Mouse (Mus musculus) embryonic facial prominence, embryonic 10.5 days (tissue): ENCODE measurements around the gene Spata20. TPM values are rescaled to one million over a fixed set of nuclear protein-coding genes. Genes with fewer than 3 reads are reported as not detected.

Experiments
- DNase-seq: peaks from one replicate; pipeline ENCODE4 v3.0.0-alpha.2; 2017; ENCODE audit warnings: low spot score
- H3K27ac ChIP-seq: fragments of 300-500 bp; sonication (generic); replicated peaks from 2 replicates; pipeline ENCODE4 v1.5.1; 2016; ENCODE audit warnings: mild to moderate bottlenecking
- H3K27me3 ChIP-seq: fragments of 300-500 bp; sonication (generic); replicated peaks from 2 replicates; pipeline ENCODE4 v1.6.1; 2016; ENCODE audit warnings: low read depth, mild to moderate bottlenecking; ENCODE audit not compliant: poor library complexity, severe bottlenecking
- H3K36me3 ChIP-seq: fragments of 300-500 bp; sonication (generic); replicated peaks from 2 replicates; pipeline ENCODE4 v1.6.1; 2016; ENCODE audit warnings: mild to moderate bottlenecking, moderate library complexity
- H3K4me1 ChIP-seq: fragments of 300-500 bp; sonication (generic); 2 replicates; pipeline ENCODE4 v1.6.1; 2016
- H3K4me3 ChIP-seq: fragments of 300-500 bp; sonication (generic); 2 replicates; pipeline ENCODE4 v1.5.1; 2016; ENCODE audit warnings: mild to moderate bottlenecking, moderate library complexity
- H3K9me3 ChIP-seq: fragments of 300-500 bp; sonication (generic); 2 replicates; pipeline ENCODE4 v1.6.1; 2016; ENCODE audit warnings: mild to moderate bottlenecking
- WGBS: fragments of 180-500 bp; shearing (Covaris S2); methylation state at CpG from one replicate; pipeline ENCODE4 v1.1.7; 2016; 5-methylcytosine and 5-hydroxymethylcytosine counted together
- polyA plus RNA-seq: library from polyadenylated mRNA; unstranded; fragments of >200 nt; fragmentation: Nextera tagmentation; extraction: Ambion mirVana; gene quantifications from 2 replicates; pipeline ENCODE4 v1.2.1, GENCODE M21; 2016

The Spata20 gene
- not detected in 2 replicates for polyA plus RNA-seq

DNA sequence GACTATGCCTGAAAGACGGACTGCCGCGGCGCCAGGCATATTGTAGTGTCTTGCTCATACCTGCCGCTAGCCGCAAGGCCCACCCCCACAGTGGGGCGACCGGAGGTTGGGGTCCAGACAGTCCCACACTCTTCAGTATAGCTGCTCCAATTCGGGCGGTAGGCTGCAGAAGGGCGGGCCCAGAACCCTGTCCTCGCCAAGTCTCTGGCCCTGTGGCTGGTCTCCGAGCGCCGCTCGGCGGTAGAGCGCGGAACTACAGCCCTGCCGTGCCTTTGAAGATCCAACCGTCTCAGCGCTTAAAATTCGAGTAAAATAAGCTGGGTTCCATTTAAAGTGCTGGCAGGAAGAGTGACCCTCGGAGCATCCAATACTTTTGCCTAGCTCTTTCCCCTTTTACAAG is at the start of gene Spata20:
TSS of gene Spata20 (minus strand) at position 179 of the 400 bp plus-strand sequence.
- H3K4me1 ChIP-seq, result peaks cover 42% of the 10 kb centered on the region
- H3K36me3 ChIP-seq, result no peaks in the 10 kb centered on the region
- H3K27me3 ChIP-seq, result peaks cover 88% of the 10 kb centered on the region

DNA sequence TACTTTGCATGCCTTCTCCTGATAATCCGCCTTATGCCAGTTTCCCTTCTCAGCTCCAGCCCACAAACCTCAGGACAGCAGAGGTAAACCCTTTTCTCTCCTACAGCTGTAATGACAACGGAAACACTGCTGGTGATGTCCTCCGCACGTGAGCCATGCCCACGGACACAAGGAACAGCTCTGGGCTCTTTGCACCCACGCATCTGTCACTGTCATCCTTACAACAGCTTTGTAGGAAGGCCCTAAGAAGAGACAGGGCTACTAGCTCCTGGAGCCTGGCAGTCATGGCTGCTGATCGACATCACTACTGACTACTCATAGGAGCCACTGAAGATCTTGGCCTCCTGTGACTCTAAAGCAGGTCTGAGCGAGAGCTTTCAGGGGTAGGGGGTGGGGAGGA is 47.2 kb upstream of the Spata20 start:
- H3K4me3 ChIP-seq, result no peak overlapping the region
- no peak overlapping the region for H3K27ac ChIP-seq
- DNase-seq, result no peak
- no peaks in the 10 kb centered on the region for H3K36me3 ChIP-seq
- no peaks in the 10 kb centered on the region for H3K27me3 ChIP-seq
- peaks cover 6% of the 10 kb centered on the region for H3K4me1 ChIP-seq
- no peaks in the 10 kb centered on the region for H3K9me3 ChIP-seq
- WGBS, result 81% methylated on average over 8 of the region's 8 CpGs

More for the DNA sequence above, at the start of gene Spata20:
- Histone ChIP-seq H3K9me3 (no peaks in the 10 kb centered on the region), H3K27ac (no peak within 1 kb of the TSS), H3K4me3 (peak within 1 kb of the TSS; percentile 34)
- 3% methylated on average over 24 of the region's 24 CpGs for WGBS
- peak; percentile 88 for DNase-seq

DNA sequence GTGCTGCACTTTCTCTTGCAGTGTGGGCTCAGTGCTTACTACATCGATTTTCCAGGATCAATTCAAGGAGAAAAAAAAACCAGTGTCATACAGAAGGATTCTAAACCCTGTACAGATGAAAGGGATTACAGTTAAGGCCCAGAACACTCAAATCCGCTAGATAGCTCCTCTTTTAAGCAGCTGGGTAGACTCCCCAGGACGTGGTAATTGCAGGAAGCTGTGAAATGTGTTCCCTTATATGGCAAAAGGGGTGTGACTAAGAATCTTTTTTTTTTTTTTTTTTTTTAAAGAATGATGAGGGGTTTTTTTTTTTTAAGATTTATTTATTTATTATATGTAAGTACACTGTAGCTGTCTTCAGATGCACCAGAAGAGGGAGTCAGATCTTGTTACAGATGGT is 42.9 kb upstream of the Spata20 start:
- H3K36me3 ChIP-seq, result no peaks in the 10 kb centered on the region
- DNase-seq, result no peak
- H3K9me3 ChIP-seq, result no peaks in the 10 kb centered on the region
- peaks cover 30% of the 10 kb centered on the region for H3K4me1 ChIP-seq
- 49% methylated on average over 3 of the region's 3 CpGs for WGBS
- no peak overlapping the region for H3K4me3 ChIP-seq
- H3K27ac ChIP-seq, result no peak overlapping the region
- no peaks in the 10 kb centered on the region for H3K27me3 ChIP-seq

DNA sequence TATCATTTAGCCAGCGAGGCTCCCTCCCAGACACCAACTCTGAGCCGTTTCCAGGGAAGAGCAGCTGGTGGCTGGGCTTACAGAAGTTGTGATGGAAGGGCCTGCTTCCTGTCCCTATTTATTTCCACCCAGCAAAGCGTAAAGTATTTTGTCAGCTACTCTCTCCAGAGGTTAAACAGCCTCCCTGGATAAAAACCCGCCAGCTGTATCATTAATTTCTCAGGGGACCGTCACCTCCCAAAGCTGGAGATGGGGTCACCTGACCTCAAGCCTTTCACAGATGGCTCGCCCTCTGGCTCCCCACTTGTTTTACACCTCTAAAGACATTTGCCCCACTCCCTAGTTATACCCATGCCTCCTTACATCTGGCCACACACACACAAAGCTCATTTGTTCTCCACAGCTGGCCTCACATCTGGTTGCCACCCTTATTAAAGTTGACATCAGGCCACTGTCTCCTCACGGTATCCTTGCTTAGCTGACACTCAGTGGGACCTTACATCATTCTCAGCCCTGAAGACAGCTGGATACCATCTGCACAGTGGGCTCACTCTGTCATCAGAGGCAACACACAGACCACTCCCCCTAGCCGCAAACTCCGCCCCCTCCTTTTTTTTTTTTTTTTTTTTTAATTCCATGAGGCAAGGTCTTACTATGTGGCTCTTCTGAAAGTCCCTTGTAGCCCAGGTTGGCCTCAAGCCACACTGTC is 40.3 kb upstream of the Spata20 start:
- peak; percentile 69 for DNase-seq

DNA sequence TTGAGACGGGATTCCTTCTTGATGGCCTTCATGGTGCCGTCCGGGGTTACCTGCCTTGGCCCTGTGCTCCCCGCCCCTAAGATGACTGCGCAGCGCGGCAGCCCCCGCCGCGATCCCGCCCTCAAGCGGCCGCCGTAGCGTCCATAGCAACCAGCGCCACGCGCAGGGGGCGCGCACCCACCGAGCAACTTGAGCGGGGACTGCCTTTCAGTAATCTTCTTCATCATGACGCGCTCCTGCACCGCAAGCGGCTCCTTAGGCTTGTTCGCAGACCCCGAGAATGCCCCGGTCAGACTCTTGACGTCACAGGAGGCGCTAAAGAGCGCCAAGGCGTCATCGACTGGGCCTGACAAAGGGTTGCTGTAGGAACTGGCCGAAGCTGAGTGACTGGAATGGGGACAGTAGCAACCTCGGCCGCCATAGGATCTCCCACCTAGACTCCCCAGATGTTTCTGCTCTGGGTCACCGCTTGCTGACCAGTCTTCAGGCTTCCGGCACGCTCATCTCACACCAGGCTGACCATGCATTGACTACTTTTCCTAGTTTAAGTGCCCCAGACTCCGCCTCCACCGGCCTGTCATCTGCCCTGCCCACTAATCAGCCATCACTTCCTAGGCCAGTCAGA is 35.4 kb upstream of the Spata20 start, which contains the start of gene Mycbpap:
TSS of gene Mycbpap (minus strand) at position 524 of the 625 bp plus-strand sequence.
- no peaks in the 10 kb centered on the region for H3K9me3 ChIP-seq
- H3K27ac ChIP-seq, result peak within 1 kb of the TSS; percentile 86
- peaks cover 12% of the 10 kb centered on the region; the same call in 1 of the 2 replicates for H3K27me3 ChIP-seq
- peak within 1 kb of the TSS; percentile 67 for H3K4me3 ChIP-seq
- no peaks in the 10 kb centered on the region for H3K36me3 ChIP-seq
- H3K4me1 ChIP-seq, result peaks cover 44% of the 10 kb centered on the region
- WGBS, result under 1% methylated on average over 42 of the region's 42 CpGs
- DNase-seq, result peak; percentile 80

More for the DNA sequence above, 40.3 kb upstream of the Spata20 start:
- WGBS, result 33% methylated on average over 9 of the region's 9 CpGs
- H3K4me1 ChIP-seq, result peaks cover 31% of the 10 kb centered on the region
- H3K27ac ChIP-seq, result 0 out of 2 replicates have a peak overlapping the region, but pooled peaks have one; percentile 24
- H3K4me3 ChIP-seq, result no peak overlapping the region
- no peaks in the 10 kb centered on the region for H3K36me3 ChIP-seq
- H3K9me3 ChIP-seq, result no peaks in the 10 kb centered on the region
- H3K27me3 ChIP-seq, result peaks cover 12% of the 10 kb centered on the region; the same call in 1 of the 2 replicates

DNA sequence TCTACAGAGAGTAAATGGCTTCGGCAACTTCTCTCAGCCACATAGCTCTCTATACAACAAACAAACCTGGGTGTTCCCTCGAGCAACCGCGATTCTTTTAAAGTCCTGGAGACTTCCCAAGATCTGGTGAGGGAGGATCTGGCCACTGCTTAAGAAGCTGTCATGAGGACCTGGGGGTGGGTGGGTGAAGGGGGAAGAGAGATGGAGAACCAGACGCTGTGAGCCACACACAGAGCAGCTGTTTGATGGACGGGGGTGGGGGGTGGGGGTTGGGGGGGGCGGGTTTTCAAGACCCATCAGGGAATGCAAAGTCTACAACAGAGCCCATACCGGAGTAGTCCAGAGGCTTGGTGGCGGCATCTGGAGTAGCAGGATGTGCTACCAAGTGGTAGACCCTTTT is 27.5 kb upstream of the Spata20 start:
- no peaks in the 10 kb centered on the region for H3K36me3 ChIP-seq
- H3K4me1 ChIP-seq, result peaks cover 9% of the 10 kb centered on the region; the same call in 1 of the 2 replicates
- no peak overlapping the region for H3K27ac ChIP-seq
- no peaks in the 10 kb centered on the region for H3K27me3 ChIP-seq
- DNase-seq, result no peak
- H3K4me3 ChIP-seq, result no peak overlapping the region
- 69% methylated on average over 9 of the region's 9 CpGs for WGBS
- 0 out of 2 replicates have a peak, but pooled peaks cover 2% of the 10 kb centered on the region for H3K9me3 ChIP-seq

DNA sequence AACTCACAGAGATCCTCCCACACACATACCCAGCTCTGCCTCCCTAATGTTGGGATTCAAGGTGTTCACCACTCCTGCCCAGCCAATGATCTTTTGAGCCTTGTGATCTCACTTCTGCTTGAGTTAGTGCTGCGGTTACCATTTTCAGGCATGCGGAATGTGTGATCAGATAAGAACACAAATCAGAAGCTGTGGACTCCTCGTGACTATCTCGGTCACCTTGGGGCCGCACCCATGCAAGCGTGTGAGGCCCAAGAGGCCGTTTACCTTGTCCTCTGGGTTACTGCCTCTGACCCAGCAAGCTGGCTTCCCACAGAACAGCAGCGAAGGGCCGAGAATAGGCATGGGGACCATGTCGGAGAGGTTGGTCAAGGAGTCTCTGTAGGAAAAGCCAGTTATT is 23.0 kb upstream of the Spata20 start:
- Histone ChIP-seq H3K27me3 (no peaks in the 10 kb centered on the region), H3K4me1 (peaks cover 8% of the 10 kb centered on the region; the same call in 1 of the 2 replicates), H3K4me3 (no peak overlapping the region), H3K9me3 (0 out of 2 replicates have a peak, but pooled peaks cover 2% of the 10 kb centered on the region), H3K27ac (no peak overlapping the region), H3K36me3 (no peaks in the 10 kb centered on the region)
- WGBS, result 93% methylated on average over 10 of the region's 10 CpGs
- no peak for DNase-seq

DNA sequence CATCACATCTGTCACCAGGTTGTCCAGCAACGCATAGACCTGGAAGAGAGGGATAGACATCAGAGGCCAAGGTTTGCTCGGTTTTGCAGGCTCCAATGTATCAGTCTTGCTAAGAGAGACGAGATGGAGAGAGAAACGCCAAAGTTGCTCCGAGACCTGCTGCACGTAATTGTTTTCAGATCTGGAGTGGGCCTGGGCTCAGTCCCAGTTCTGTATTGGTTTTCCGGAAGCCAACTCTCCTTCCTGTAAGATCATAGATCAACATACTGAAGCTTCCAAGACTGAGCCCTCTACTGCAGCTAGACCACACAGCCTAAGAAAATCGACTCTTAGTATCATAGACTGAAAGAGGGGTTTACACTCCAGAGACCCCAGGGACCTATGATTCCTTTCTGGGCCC is 15.5 kb upstream of the Spata20 start:
- H3K27me3 ChIP-seq, result peaks cover 64% of the 10 kb centered on the region
- peaks cover 42% of the 10 kb centered on the region for H3K4me1 ChIP-seq
- no peaks in the 10 kb centered on the region for H3K9me3 ChIP-seq
- no peak overlapping the region for H3K4me3 ChIP-seq
- no peaks in the 10 kb centered on the region for H3K36me3 ChIP-seq
- no peak for DNase-seq
- H3K27ac ChIP-seq, result no peak overlapping the region
- WGBS, result 85% methylated on average over 8 of the region's 8 CpGs

DNA sequence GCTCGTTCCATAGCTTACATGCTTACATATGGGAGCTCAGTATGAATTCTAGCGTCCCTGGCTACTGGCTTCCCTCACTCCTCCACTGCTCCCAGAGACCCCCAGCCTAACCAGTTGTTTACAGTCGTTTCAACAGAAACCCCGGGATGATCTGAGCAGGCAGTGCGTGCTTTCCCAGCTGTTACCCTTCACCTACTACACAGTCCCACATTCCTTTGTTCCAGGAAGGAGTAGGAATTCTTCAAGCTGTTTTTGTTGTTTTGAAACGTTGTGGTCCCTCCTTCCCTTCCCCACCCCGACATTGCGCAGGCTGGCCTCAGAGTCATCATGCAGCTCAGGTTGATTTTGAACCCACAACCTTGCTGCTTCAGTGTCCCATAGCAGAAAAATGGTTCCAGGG is 14.4 kb upstream of the Spata20 start:
- H3K4me1 ChIP-seq, result peaks cover 43% of the 10 kb centered on the region
- H3K4me3 ChIP-seq, result peak overlapping the region; percentile 60
- H3K9me3 ChIP-seq, result no peaks in the 10 kb centered on the region
- WGBS, result 22% methylated on average over 8 of the region's 8 CpGs
- DNase-seq, result no peak
- H3K36me3 ChIP-seq, result no peaks in the 10 kb centered on the region
- H3K27me3 ChIP-seq, result peaks cover 73% of the 10 kb centered on the region
- H3K27ac ChIP-seq, result peak overlapping the region; percentile 81

DNA sequence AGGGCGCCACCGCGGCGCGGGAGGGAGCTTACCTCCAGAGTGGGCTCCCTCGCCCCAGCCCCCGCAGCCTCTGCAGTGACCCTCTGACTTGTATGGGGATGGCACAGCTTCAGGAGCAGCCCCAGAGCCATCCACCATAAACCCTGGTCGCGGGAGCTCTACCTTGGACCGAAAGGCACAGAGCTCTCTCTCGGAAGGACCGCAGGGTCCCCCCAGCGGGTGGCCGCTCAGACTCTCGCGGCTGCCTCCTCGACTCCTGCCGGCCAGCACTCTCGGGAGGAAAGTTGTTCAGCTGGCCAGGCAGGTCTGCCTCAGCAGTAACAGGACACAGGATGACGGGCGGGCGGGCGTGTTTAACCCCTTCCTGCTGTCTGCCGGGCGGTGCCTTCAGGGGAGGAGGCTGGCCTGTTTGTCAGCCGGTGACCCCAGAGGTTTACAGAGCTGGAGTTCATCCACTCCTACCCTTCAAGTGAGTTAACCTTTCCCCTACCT is 13.7 kb upstream of the Spata20 start, which contains the start of gene Epn3:
TSS of gene Epn3 (minus strand) at position 314 of the 492 bp plus-strand sequence.
- no peaks in the 10 kb centered on the region for H3K9me3 ChIP-seq
- H3K27me3 ChIP-seq, result peaks cover 80% of the 10 kb centered on the region
- H3K4me3 ChIP-seq, result peak within 1 kb of the TSS; percentile 60
- H3K4me1 ChIP-seq, result peaks cover 49% of the 10 kb centered on the region
- peak within 1 kb of the TSS; percentile 81 for H3K27ac ChIP-seq
- under 1% methylated on average over 26 of the region's 26 CpGs for WGBS
- peak; percentile 84 for DNase-seq
- no peaks in the 10 kb centered on the region for H3K36me3 ChIP-seq

DNA sequence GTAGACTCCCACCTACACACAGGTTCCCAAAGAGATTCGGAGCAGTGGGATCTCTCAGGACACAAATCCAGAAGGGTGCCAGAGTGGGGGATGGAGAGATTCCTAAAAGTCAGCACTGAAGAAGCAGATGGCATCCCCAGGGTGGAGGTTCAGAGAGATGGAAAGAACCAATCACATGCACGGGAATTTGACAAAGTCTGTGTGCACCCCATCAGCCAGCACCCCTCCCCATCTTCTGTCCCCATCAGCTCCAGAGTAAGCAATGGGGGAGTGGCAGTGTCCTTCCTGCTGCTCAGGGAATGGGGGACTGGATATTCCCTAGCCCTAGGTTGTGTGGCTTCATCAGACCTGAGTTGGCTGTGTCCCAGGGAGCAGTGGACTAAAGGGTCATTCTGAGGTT is 13.1 kb upstream of the Spata20 start:
- Histone ChIP-seq H3K4me3 (peak overlapping the region; percentile 60), H3K9me3 (no peaks in the 10 kb centered on the region), H3K36me3 (no peaks in the 10 kb centered on the region), H3K4me1 (peaks cover 49% of the 10 kb centered on the region), H3K27ac (peak overlapping the region; percentile 81), H3K27me3 (peaks cover 87% of the 10 kb centered on the region)
- 6% methylated on average over 2 of the region's 2 CpGs for WGBS
- DNase-seq, result no peak

DNA sequence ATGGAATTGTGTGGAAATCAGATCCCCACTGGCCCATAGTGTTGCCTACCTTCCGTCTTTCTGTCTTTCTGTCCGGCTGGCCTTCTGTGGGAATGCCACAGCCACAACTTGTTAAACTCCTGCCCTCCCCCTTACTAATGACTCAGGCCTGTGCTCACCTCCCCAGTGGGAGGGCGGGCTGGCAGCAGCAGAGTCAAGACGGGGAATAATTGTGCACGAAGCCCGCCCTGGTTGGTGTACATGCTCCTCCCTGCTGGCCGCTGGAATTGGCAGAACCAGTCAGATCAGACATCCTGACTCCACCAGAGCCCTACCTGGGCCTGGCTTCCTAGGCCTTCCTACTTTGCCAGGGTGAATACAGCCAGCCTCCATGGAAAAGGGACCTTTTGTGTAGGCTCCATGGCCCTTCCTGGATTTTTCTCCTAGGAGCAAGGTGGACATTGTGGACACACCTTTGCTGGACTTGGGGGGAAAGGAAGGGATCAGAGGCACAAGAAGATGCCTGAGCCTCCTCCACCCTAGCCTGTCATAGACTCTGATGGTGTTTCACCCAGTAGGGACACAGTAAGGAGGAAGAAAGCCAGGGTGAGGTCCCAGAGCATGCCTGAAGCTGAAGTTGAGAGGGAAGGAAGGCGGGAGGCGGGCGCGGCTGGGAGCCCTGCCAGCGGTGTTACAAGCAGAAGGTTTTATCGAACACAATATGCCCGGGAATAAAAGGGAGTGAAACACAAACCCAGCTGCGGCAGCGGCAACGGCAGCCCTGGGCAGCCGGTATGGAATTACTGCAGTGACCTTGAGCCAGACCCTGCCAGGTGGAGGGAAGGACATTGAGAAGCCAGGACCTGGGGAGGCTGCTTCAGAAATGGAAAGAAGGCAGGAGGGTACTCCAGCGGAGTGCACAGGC is 12.4 kb upstream of the Spata20 start:
- DNase-seq, result peak; percentile 58
- Histone ChIP-seq H3K4me3 (peak overlapping the region; percentile 60), H3K27ac (peak overlapping the region; percentile 81), H3K27me3 (peaks cover 93% of the 10 kb centered on the region), H3K4me1 (peaks cover 49% of the 10 kb centered on the region), H3K9me3 (no peaks in the 10 kb centered on the region), H3K36me3 (no peaks in the 10 kb centered on the region)
- 19% methylated on average over 19 of the region's 19 CpGs for WGBS
